Mouse (Mus musculus) cortical plate, adult 2 months (tissue): ENCODE data around the gene Snrk. TPM values are rescaled to one million over a fixed set of nuclear protein-coding genes. Genes with fewer than 3 reads are reported as not detected.

Source experiments
- H3K27ac ChIP-seq: fragments of 200-500 bp; 2 replicates; pipeline ENCODE4 v1.5.1; 2012; ENCODE audit warnings: low read length, control low read depth, inconsistent platforms; ENCODE audit not compliant: insufficient read depth
- H3K4me1 ChIP-seq: fragments of 200-500 bp; 2 replicates; pipeline ENCODE4 v1.6.1; 2011; ENCODE audit warnings: low read length; ENCODE audit not compliant: control insufficient read depth, insufficient read depth
- H3K4me3 ChIP-seq: fragments of 200-500 bp; 2 replicates; pipeline ENCODE4 v1.5.1; 2011; ENCODE audit warnings: mild to moderate bottlenecking, low read length, control low read depth; ENCODE audit not compliant: insufficient read depth
- CTCF ChIP-seq: fragments of 200-500 bp; IDR thresholded peaks from 2 replicates; pipeline ENCODE4 v1.5.1; 2011; ENCODE audit warnings: mild to moderate bottlenecking, control low read depth, low read length; ENCODE audit not compliant: insufficient read depth; ENCODE audit errors: extremely low read depth
- POLR2A ChIP-seq: fragments of 200-500 bp; IDR thresholded peaks from 2 replicates; pipeline ENCODE4 v1.6.1; 2011; ENCODE audit warnings: mild to moderate bottlenecking, low read length, control low read depth; ENCODE audit not compliant: insufficient read depth; ENCODE audit errors: extremely low read depth
- polyA plus RNA-seq: library from polyadenylated mRNA; depleted of rRNA; stranded (reverse); fragments of >200 nt; gene quantifications from 2 replicates; pipeline ENCODE4 v1.2.3, GENCODE M21; 2012

Gene Snrk
- polyA plus RNA-seq, 1 experiment: 78.6 TPM

- Histone ChIP-seq H3K4me1 (no peaks in the 10 kb centered on the region; the same call in 1 of the 2 replicates), H3K4me3 (no peak overlapping the region), H3K27ac (peak overlapping the region; percentile 58; the same call in 1 of the 2 replicates)
- TF ChIP-seq CTCF (no peak), POLR2A (no peak)
Measured at GRCm38 (mm10) chr9:122085550-122086205, 31.4 kb upstream of the Snrk start.

- H3K4me3 ChIP-seq: no peak overlapping the region
Measured at GRCm38 (mm10) chr9:122087086-122087485, 30.0 kb upstream of the Snrk start.

GRCm38 (mm10) chr9:122091171-122091570 lies 25.9 kb upstream of the Snrk start:
- Histone ChIP-seq H3K4me3 (no peak overlapping the region), H3K4me1 (no peaks in the 10 kb centered on the region), H3K27ac (no peak overlapping the region)
- TF ChIP-seq CTCF (no peak), POLR2A (no peak)

More at GRCm38 (mm10) chr9:122087086-122087485, 30.0 kb upstream of the Snrk start:
- no peaks in the 10 kb centered on the region; the same call in 1 of the 2 replicates for H3K4me1 ChIP-seq
- no peak for TF ChIP-seq CTCF
- TF ChIP-seq POLR2A: no peak
- H3K27ac ChIP-seq: no peak overlapping the region

GRCm38 (mm10) chr9:122091782-122092228 lies 25.3 kb upstream of the Snrk start:
- no peak for TF ChIP-seq POLR2A
- H3K27ac ChIP-seq: no peak overlapping the region

GRCm38 (mm10) chr9:122094171-122094570 lies 22.9 kb upstream of the Snrk start:
- Histone ChIP-seq H3K4me3 (no peak overlapping the region), H3K4me1 (no peaks in the 10 kb centered on the region), H3K27ac (no peak overlapping the region)
- no peak for TF ChIP-seq CTCF
- no peak for TF ChIP-seq POLR2A

More at GRCm38 (mm10) chr9:122091782-122092228, 25.3 kb upstream of the Snrk start:
- no peak overlapping the region for H3K4me3 ChIP-seq
- no peaks in the 10 kb centered on the region for H3K4me1 ChIP-seq

- Histone ChIP-seq H3K4me1 (no peaks in the 10 kb centered on the region), H3K4me3 (no peak overlapping the region), H3K27ac (no peak overlapping the region)
- TF ChIP-seq CTCF: no peak
- no peak for TF ChIP-seq POLR2A
Measured at GRCm38 (mm10) chr9:122096822-122097511, 20.1 kb upstream of the Snrk start.

- TF ChIP-seq CTCF (no peak), POLR2A (no peak)
- no peaks in the 10 kb centered on the region for H3K4me1 ChIP-seq
- H3K27ac ChIP-seq: no peak overlapping the region
- no peak overlapping the region for H3K4me3 ChIP-seq
Measured at GRCm38 (mm10) chr9:122097535-122097934, 19.5 kb upstream of the Snrk start.

- no peaks in the 10 kb centered on the region for H3K4me1 ChIP-seq
- no peak overlapping the region for H3K27ac ChIP-seq
- TF ChIP-seq POLR2A (no peak), CTCF (no peak)
- no peak overlapping the region for H3K4me3 ChIP-seq
Measured at GRCm38 (mm10) chr9:122100584-122101127, 16.4 kb upstream of the Snrk start.

- H3K27ac ChIP-seq: no peak overlapping the region
- H3K4me3 ChIP-seq: no peak overlapping the region
- no peak for TF ChIP-seq POLR2A
- TF ChIP-seq CTCF: no peak
- no peaks in the 10 kb centered on the region for H3K4me1 ChIP-seq
Measured at GRCm38 (mm10) chr9:122101196-122101595, 15.9 kb upstream of the Snrk start.
